ENCODE assay signal across 22 mouse cellular contexts in genomic region chr4:107353612-107354011, GRCm38 (mm10). TPM values are rescaled to one million over a fixed set of nuclear protein-coding genes. Genes with fewer than 3 reads are reported as not detected.
DNase-seq lines count a peak whose midpoint lies in the region; ATAC-seq and TF ChIP-seq lines count a peak whose summit lies in the region.
"Had no signal": no experiment of that assay in that cellular context is flagged by ENCODE, and none has a peak within 500 bp of the region (broad histone marks: within the 10 kb centered on the region; RNA-seq: fewer than 3 reads in every experiment).

No protein-coding gene starts in this region.

- no peak for ATAC-seq in liver, embryonic 11.5 days (replicated peaks; ENCODE audit: low FRiP score)
- no peak for ATAC-seq in kidney, embryonic 14.5 days (ENCODE audit: low FRiP score, low TSS enrichment)
- ATAC-seq in intestine, embryonic 16.5 days = no peak
- ATAC-seq: inflammation-experienced regulatory T-cells, adult 6 months; midbrain, embryonic 16.5 days had no signal

- H3K4me1 ChIP-seq in liver, adult 2 months (ENCODE audit: control insufficient read depth, insufficient read depth, low read length) = peaks cover 4% of the 10 kb centered on the region
- H3K4me1 ChIP-seq in liver, embryonic 11.5 days (replicated peaks; ENCODE audit: control insufficient read depth, insufficient read depth, low read length) = peaks cover 6% of the 10 kb centered on the region
- peaks cover 13% of the 10 kb centered on the region for H3K4me1 ChIP-seq in kidney, embryonic 14.5 days (ENCODE audit: control insufficient read depth, insufficient read depth, low read length)
- H3K4me1 ChIP-seq in limb, embryonic 10.5 days = peaks cover 26% of the 10 kb centered on the region
- peaks cover 3% of the 10 kb centered on the region; the same call in 1 of the 2 replicates for H3K4me1 ChIP-seq in intestine, embryonic 16.5 days (ENCODE audit: control insufficient read depth, insufficient read depth, low read length)

- H3K9ac ChIP-seq in liver, adult 2 months (ENCODE audit: low read depth, low read length) = no peak overlapping the region
- H3K9ac ChIP-seq in liver, embryonic 11.5 days (ENCODE audit: low read depth, low read length) = no peak overlapping the region
- H3K9ac ChIP-seq in kidney, embryonic 14.5 days (ENCODE audit: low read depth, low read length) = no peak overlapping the region
- H3K9ac ChIP-seq in intestine, embryonic 16.5 days (ENCODE audit: low read depth, low read length) = no peak overlapping the region

- 30% methylated on average over 3 of the region's 3 CpGs for WGBS in liver, adult 2 months
- 87% methylated on average over 3 of the region's 3 CpGs for WGBS in liver, embryonic 11.5 days
- 85% methylated on average over 3 of the region's 3 CpGs for WGBS in kidney, embryonic 14.5 days
- WGBS in limb, embryonic 10.5 days = 85% methylated on average over 3 of the region's 3 CpGs
- 86% methylated on average over 3 of the region's 3 CpGs for WGBS in intestine, embryonic 16.5 days

- no peaks in the 10 kb centered on the region for H3K79me2 ChIP-seq in liver, adult 2 months (ENCODE audit: control insufficient read depth, insufficient read depth, low read length)

- H3K4me2 ChIP-seq in liver, embryonic 11.5 days = no peak overlapping the region
- no peak overlapping the region for H3K4me2 ChIP-seq in kidney, embryonic 14.5 days (replicated peaks; ENCODE audit: low read depth, low read length)
- no peak overlapping the region for H3K4me2 ChIP-seq in intestine, embryonic 16.5 days (ENCODE audit: low read depth, low read length)

- H3K27ac ChIP-seq in liver, adult 2 months (replicated peaks; ENCODE audit: insufficient read depth, low read depth, low read length) = no peak overlapping the region
- no peak overlapping the region for H3K27ac ChIP-seq in liver, embryonic 11.5 days (ENCODE audit: low read depth, low read length)
- peak overlapping the region; percentile 80; the same call in 1 of the 2 replicates for H3K27ac ChIP-seq in kidney, embryonic 14.5 days (ENCODE audit: low read depth, low read length)
- 0 out of 2 replicates have a peak overlapping the region, but pooled peaks have one; percentile 48 for H3K27ac ChIP-seq in limb, embryonic 10.5 days
- no peak overlapping the region for H3K27ac ChIP-seq in intestine, embryonic 16.5 days (ENCODE audit: low read length)

- TF ChIP-seq POLR2A in liver, adult 2 months (IDR thresholded peaks at IDR 0.05; ENCODE audit: extremely low read depth, insufficient read depth, low read length) = no peak

- no peak for TF ChIP-seq CTCF in liver, adult 2 months (IDR thresholded peaks at IDR 0.05; ENCODE audit: low read depth, low read length)

- no peaks in the 10 kb centered on the region for H3K27me3 ChIP-seq in liver, adult 2 months (ENCODE audit: control insufficient read depth, insufficient read depth, low read length)
- no peaks in the 10 kb centered on the region for H3K27me3 ChIP-seq in liver, embryonic 11.5 days (replicated peaks; ENCODE audit: control insufficient read depth, insufficient read depth, low read length)
- H3K27me3 ChIP-seq in kidney, embryonic 14.5 days (ENCODE audit: control insufficient read depth, insufficient read depth, low read length) = no peaks in the 10 kb centered on the region
- H3K27me3 ChIP-seq in limb, embryonic 10.5 days (ENCODE audit: low read depth, poor library complexity, severe bottlenecking) = no peaks in the 10 kb centered on the region
- no peaks in the 10 kb centered on the region for H3K27me3 ChIP-seq in intestine, embryonic 16.5 days (replicated peaks; ENCODE audit: control insufficient read depth, insufficient read depth, low read length)

- H3K9me3 ChIP-seq in liver, embryonic 11.5 days (ENCODE audit: control insufficient read depth, low read length) = no peaks in the 10 kb centered on the region
- H3K9me3 ChIP-seq in kidney, embryonic 14.5 days (ENCODE audit: control insufficient read depth, low read length) = no peaks in the 10 kb centered on the region
- no peaks in the 10 kb centered on the region for H3K9me3 ChIP-seq in limb, embryonic 10.5 days (replicated peaks)
- H3K9me3 ChIP-seq in intestine, embryonic 16.5 days (ENCODE audit: control insufficient read depth, low read length) = no peaks in the 10 kb centered on the region

- peak; percentile 90 for DNase-seq in liver, adult 2 months (ENCODE audit: extremely low read depth, low read depth, low spot score)
- no peak for DNase-seq in liver, embryonic 11.5 days (ENCODE audit: low spot score)
- no peak for DNase-seq in limb, embryonic 10.5 days (ENCODE audit: low spot score)
- no peak for DNase-seq in urinary bladder, postnatal 14 days (ENCODE audit: low spot score)
- DNase-seq in heart, adult 9 months (ENCODE audit: low spot score in 2 of 2) = no peak
- DNase-seq: adrenal gland, postnatal 25 days; B cell, adult 2 months; cerebellum, adult 11 months; cerebellum, postnatal 10 days; heart, adult 11 months; lung, adult 18-20 months; lung, postnatal 14 days; thymus, postnatal 36 days had no signal

- peaks cover 5% of the 10 kb centered on the region; the same call in 1 of the 2 replicates for H3K36me3 ChIP-seq in liver, adult 2 months (ENCODE audit: control insufficient read depth, insufficient read depth, low read length)
- no peaks in the 10 kb centered on the region for H3K36me3 ChIP-seq in liver, embryonic 11.5 days (ENCODE audit: control insufficient read depth, insufficient read depth, low read length)
- H3K36me3 ChIP-seq in kidney, embryonic 14.5 days (ENCODE audit: control insufficient read depth, insufficient read depth, low read length) = no peaks in the 10 kb centered on the region
- peaks cover 10% of the 10 kb centered on the region for H3K36me3 ChIP-seq in limb, embryonic 10.5 days
- no peaks in the 10 kb centered on the region for H3K36me3 ChIP-seq in intestine, embryonic 16.5 days (ENCODE audit: control insufficient read depth, insufficient read depth, low read length)

- H3K4me3 ChIP-seq in liver, adult 2 months (ENCODE audit: insufficient read depth, low read depth, low read length) = no peak overlapping the region
- H3K4me3 ChIP-seq in liver, embryonic 11.5 days (ENCODE audit: low read depth, low read length) = no peak overlapping the region
- H3K4me3 ChIP-seq in kidney, embryonic 14.5 days (ENCODE audit: low read length) = no peak overlapping the region
- no peak overlapping the region for H3K4me3 ChIP-seq in limb, embryonic 10.5 days
- H3K4me3 ChIP-seq in intestine, embryonic 16.5 days (ENCODE audit: low read length) = no peak overlapping the region

RNA-seq across cellular contexts. Expression of gene Ndc1, which starts 14.0 kb away (rescaled TPM):
- 5.3 and 6.4 TPM in 2 replicates for total RNA-seq in liver, adult 2 months (2014; rRNA removed)
- 7.0 and 8.4 TPM in 2 replicates for polyA plus RNA-seq in liver, adult 2 months (2012; rRNA removed)
- polyA plus RNA-seq in liver, embryonic 11.5 days (2014; fragmentation: Nextera tagmentation; extraction: Ambion mirVana) = 47.4 and 53.2 TPM in 2 replicates
- 26.4 and 48.9 TPM in 2 replicates for polyA plus RNA-seq in kidney, embryonic 14.5 days (2014; fragmentation: Nextera tagmentation; extraction: Ambion mirVana)
- 53.0 and 54.5 TPM in 2 replicates for polyA plus RNA-seq in limb, embryonic 10.5 days (2016; fragmentation: Nextera tagmentation; extraction: Ambion mirVana)
- 24.8 and 26.4 TPM in 2 replicates for polyA plus RNA-seq in intestine, embryonic 16.5 days (2015; fragmentation: Nextera tagmentation; extraction: Ambion mirVana)

RNA-seq across cellular contexts. Expression of gene Yipf1, which starts 39.4 kb away (rescaled TPM):
- total RNA-seq in liver, adult 2 months (2014; rRNA removed) = 42.2 and 52.3 TPM in 2 replicates
- 38.0 and 38.7 TPM in 2 replicates for polyA plus RNA-seq in liver, adult 2 months (2012; rRNA removed)
- 39.0 and 45.5 TPM in 2 replicates for polyA plus RNA-seq in liver, embryonic 11.5 days (2014; fragmentation: Nextera tagmentation; extraction: Ambion mirVana)
- 44.6 and 51.4 TPM in 2 replicates for polyA plus RNA-seq in kidney, embryonic 14.5 days (2014; fragmentation: Nextera tagmentation; extraction: Ambion mirVana)
- 38.8 and 42.3 TPM in 2 replicates for polyA plus RNA-seq in limb, embryonic 10.5 days (2016; fragmentation: Nextera tagmentation; extraction: Ambion mirVana)
- polyA plus RNA-seq in intestine, embryonic 16.5 days (2015; fragmentation: Nextera tagmentation; extraction: Ambion mirVana) = 84.5 and 88.5 TPM in 2 replicates

RNA-seq across cellular contexts. Expression of gene Dio1, which starts 46.6 kb away (rescaled TPM):
- 89.3 and 378 TPM in 2 replicates for total RNA-seq in liver, adult 2 months (2014; rRNA removed)
- 153 and 184 TPM in 2 replicates for polyA plus RNA-seq in liver, adult 2 months (2012; rRNA removed)
- polyA plus RNA-seq in liver, embryonic 11.5 days (2014; fragmentation: Nextera tagmentation; extraction: Ambion mirVana) = 0.12 TPM in 1 of 2 replicates, not detected in the other
- 0.38 TPM in 1 of 2 replicates, not detected in the other for polyA plus RNA-seq in kidney, embryonic 14.5 days (2014; fragmentation: Nextera tagmentation; extraction: Ambion mirVana)
- polyA plus RNA-seq in limb, embryonic 10.5 days (2016; fragmentation: Nextera tagmentation; extraction: Ambion mirVana) = not detected in 2 replicates
- 3.3 and 5.2 TPM in 2 replicates for polyA plus RNA-seq in intestine, embryonic 16.5 days (2015; fragmentation: Nextera tagmentation; extraction: Ambion mirVana)
- total RNA-seq: adrenal gland, postnatal 25 days; hematopoietic stem cell, adult 5-6 weeks; layer of hippocampus, postnatal 14 days; left cerebral cortex, postnatal 10 days; megakaryocyte-erythroid progenitor cell, adult 5-6 weeks had no signal
- polyA plus RNA-seq: forebrain, embryonic 11.5 days; inflammation-experienced regulatory T-cells, adult 6 months; midbrain, embryonic 16.5 days had no signal

Comparison
In these comparisons a context has a peak if more than half of its experiments do, and no peak if none do; other contexts are left out.
1. RNA of gene Dio1, which starts 46.6 kb away (polyA plus RNA-seq): 153 to 184 TPM in liver, adult 2 months; 3.3 to 5.2 TPM in intestine, embryonic 16.5 days, 0.38 TPM in kidney, embryonic 14.5 days, 0.12 TPM in liver, embryonic 11.5 days and not detected in limb, embryonic 10.5 days; every median in the first group is over 10 times any median in the second.
2. H3K27ac ChIP-seq: peak in kidney, embryonic 14.5 days (single experiment) and limb, embryonic 10.5 days (single experiment); none in liver, adult 2 months (single experiment), liver, embryonic 11.5 days (single experiment) and intestine, embryonic 16.5 days (single experiment).